Mouse (Mus musculus) left cerebral cortex, postnatal 36 days (tissue): Measurements from ENCODE around the gene Dpm1. TPM values are rescaled to one million over a fixed set of nuclear protein-coding genes. Genes with fewer than 3 reads are reported as not detected.

Source experiments
- DNase-seq, 2 experiments: peaks; one replicate each; pipeline ENCODE4 v3.0.0; 2021 to 2022; ENCODE audit warnings: low spot score in 2 of 2, mixed read lengths in 1 of 2
- intact Hi-C: fragments of 180-260 bp; cut with DNase I; formaldehyde crosslinking; loops from one replicate; pipeline ENCODE4 v1.15.1; 2025
- microRNA-seq: library from miRNA; unstranded; fragments of <30 nt; microRNA quantifications from one replicate; pipeline ENCODE4 v1.2.0, GENCODE M21; 2022
- total RNA-seq, 2 experiments: library from RNA; stranded (reverse); gene quantifications; 2 replicates each; pipeline ENCODE4 v1.2.3; 2021

Gene Dpm1
- total RNA-seq, 2 experiments from 2014 or later, result 54.0 to 74.1 TPM

- intact Hi-C loops, result no loop called here
- no peak for DNase-seq
Measured at GRCm38 (mm10) chr2:168169800-168170113, 60.6 kb downstream of the Dpm1 start.

GRCm38 (mm10) chr2:168168892-168169799 lies 61.2 kb downstream of the Dpm1 start:
- DNase-seq, result no peak
- intact Hi-C loops, result no loop called here

DNA sequence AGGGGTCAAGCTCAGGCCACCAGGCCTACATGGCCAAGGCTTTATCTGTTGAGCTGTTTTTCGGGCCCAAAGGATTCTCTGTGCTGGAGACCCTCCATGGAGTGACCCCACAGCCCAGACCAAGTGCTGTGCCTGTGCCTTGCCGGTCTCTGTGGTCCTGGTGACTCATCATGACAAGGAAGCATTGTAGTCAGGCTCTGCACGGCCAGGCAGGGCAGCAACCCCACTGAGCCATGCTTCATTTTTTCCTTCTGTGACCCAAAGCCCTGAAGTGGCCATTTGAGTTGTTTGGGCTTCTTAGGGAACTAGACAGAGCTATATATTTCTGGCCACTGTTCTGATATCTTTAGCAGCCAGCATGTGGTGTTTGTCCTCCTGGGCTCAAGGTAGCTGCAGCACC lies 62.6 kb downstream of the Dpm1 start:
- intact Hi-C loops, result no loop called here
- DNase-seq, result no peak

GRCm38 (mm10) chr2:168166750-168167460 lies 63.5 kb downstream of the Dpm1 start:
- intact Hi-C loops, result no loop called here

GRCm38 (mm10) chr2:168161978-168162377 lies 68.4 kb downstream of the Dpm1 start:
- intact Hi-C loops, result loop anchor here (5.0 kb wide), 1 partner anchor 40 kb away; no protein-coding TSS in a partner anchor
- no peak for DNase-seq

More at GRCm38 (mm10) chr2:168166750-168167460, 63.5 kb downstream of the Dpm1 start:
- DNase-seq, result no peak

- intact Hi-C loops, result loop anchor here (5.0 kb wide), 1 partner anchor 41 kb away; no protein-coding TSS in a partner anchor
- DNase-seq, result no peak
Measured at GRCm38 (mm10) chr2:168161514-168161971, 68.8 kb downstream of the Dpm1 start.

DNA sequence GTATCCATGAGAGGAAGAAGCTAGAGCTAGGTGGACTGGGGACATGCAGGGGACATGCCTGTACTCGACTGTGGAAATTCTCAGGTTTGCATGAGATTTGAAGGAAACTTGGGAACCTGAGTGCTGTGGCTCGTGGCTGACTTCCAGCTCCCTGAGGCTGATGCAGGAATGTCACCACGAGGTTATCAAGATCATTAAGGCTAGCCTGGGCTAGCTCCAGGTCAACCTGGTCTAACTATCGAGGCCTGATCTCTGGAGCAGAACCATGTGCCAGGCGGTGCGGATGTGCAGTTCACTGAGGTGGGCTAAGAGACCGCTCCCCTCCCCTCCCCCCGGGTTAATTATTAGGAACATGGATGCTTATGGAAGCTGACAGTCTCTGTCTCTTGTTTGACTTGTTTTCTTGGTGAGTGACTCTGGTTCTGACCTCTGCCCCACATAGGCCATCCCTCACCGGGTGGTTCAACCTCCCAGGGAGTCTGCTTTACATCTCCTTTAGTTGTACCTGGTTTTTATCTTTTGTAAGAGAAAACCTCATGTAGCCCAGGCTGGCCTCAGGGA lies 69.9 kb downstream of the Dpm1 start:
- intact Hi-C loops, result loop anchor here (5.0 kb wide), 1 partner anchor 42 kb away; no protein-coding TSS in a partner anchor
- no peak for DNase-seq

Small RNAs within 50 kb of the gene (microRNA-seq; reads per million reads assigned to microRNA genes)
- gene Gm24561, result not detected

Other genes with a start within 250 kb of the Dpm1 start
- gene Ripor3, start 220.0 kb downstream of the Dpm1 start, total RNA-seq, result 1 to 10 TPM in 1 of 2 experiments, under 1 TPM in 1; 0.32 to 1.7 TPM
- 1 to 10 TPM; 4.4 to 5.8 TPM for gene Pard6b, start 149.6 kb downstream of the Dpm1 start, total RNA-seq
- 10 to 100 TPM; 80.9 to 85.3 TPM for gene Adnp, start 23.5 kb downstream of the Dpm1 start, total RNA-seq
- 10 to 100 TPM; 25.8 to 37.3 TPM for gene Gm20716, start 227 bp downstream of the Dpm1 start, total RNA-seq
- 10 to 100 TPM; 17.5 to 21.3 TPM for gene Mocs3, start within 50 bp of the Dpm1 start, total RNA-seq
- gene Kcng1, start 51.1 kb upstream of the Dpm1 start, total RNA-seq, result 10 to 100 TPM; 25.4 to 38.6 TPM